Mouse (Mus musculus): ENCODE results near the gene Erg28. TPM values are rescaled to one million over a fixed set of nuclear protein-coding genes. Genes with fewer than 3 reads are reported as not detected.

Erg28 gene
- polyA plus RNA-seq, 1 experiment, result 0.21 TPM

GRCm38 (mm10) chr12:85794094-85794493, 30.3 kb downstream of the Erg28 start:
- no peaks in the 10 kb centered on the region for H3K4me1 ChIP-seq (ENCODE audit: control insufficient read depth)
- no peaks in the 10 kb centered on the region for H3K9me3 ChIP-seq (ENCODE audit: control insufficient read depth, low read length)
- no peaks in the 10 kb centered on the region for H3K36me3 ChIP-seq (ENCODE audit: control insufficient read depth)
- TF ChIP-seq TAL1 (IDR thresholded peaks at IDR 0.05; ENCODE audit: low read length) (no peak), GATA1 (IDR thresholded peaks at IDR 0.05; ENCODE audit: low read length) (no peak)
- no peak overlapping the region for H3K4me3 ChIP-seq (replicated peaks)
- H3K27me3 ChIP-seq (ENCODE audit: control insufficient read depth), result no peaks in the 10 kb centered on the region

- no peaks in the 10 kb centered on the region for H3K36me3 ChIP-seq (ENCODE audit: control insufficient read depth)
- TF ChIP-seq TAL1 (IDR thresholded peaks at IDR 0.05; ENCODE audit: low read length) (no peak), GATA1 (IDR thresholded peaks at IDR 0.05; ENCODE audit: low read length) (no peak)
- no peaks in the 10 kb centered on the region for H3K9me3 ChIP-seq (ENCODE audit: control insufficient read depth, low read length)
- H3K4me3 ChIP-seq (replicated peaks), result no peak overlapping the region
- no peaks in the 10 kb centered on the region for H3K27me3 ChIP-seq (ENCODE audit: control insufficient read depth)
- no peaks in the 10 kb centered on the region for H3K4me1 ChIP-seq (ENCODE audit: control insufficient read depth)
Observed at GRCm38 (mm10) chr12:85792821-85793346, 31.5 kb downstream of the Erg28 start.

GRCm38 (mm10) chr12:85792158-85792557, 32.2 kb downstream of the Erg28 start:
- Histone ChIP-seq H3K4me3 (replicated peaks) (no peak overlapping the region), H3K27me3 (ENCODE audit: control insufficient read depth) (no peaks in the 10 kb centered on the region), H3K36me3 (ENCODE audit: control insufficient read depth) (no peaks in the 10 kb centered on the region), H3K4me1 (ENCODE audit: control insufficient read depth) (no peaks in the 10 kb centered on the region), H3K9me3 (ENCODE audit: control insufficient read depth, low read length) (no peaks in the 10 kb centered on the region)
- TF ChIP-seq GATA1 (IDR thresholded peaks at IDR 0.05; ENCODE audit: low read length) (no peak), TAL1 (IDR thresholded peaks at IDR 0.05; ENCODE audit: low read length) (no peak)

- H3K9me3 ChIP-seq (ENCODE audit: control insufficient read depth, low read length), result no peaks in the 10 kb centered on the region
- no peaks in the 10 kb centered on the region for H3K4me1 ChIP-seq (ENCODE audit: control insufficient read depth)
- no peak overlapping the region for H3K4me3 ChIP-seq (replicated peaks)
- TF ChIP-seq GATA1 (IDR thresholded peaks at IDR 0.05; ENCODE audit: low read length), result no peak
- no peak for TF ChIP-seq TAL1 (IDR thresholded peaks at IDR 0.05; ENCODE audit: low read length)
- no peaks in the 10 kb centered on the region for H3K27me3 ChIP-seq (ENCODE audit: control insufficient read depth)
- H3K36me3 ChIP-seq (ENCODE audit: control insufficient read depth), result no peaks in the 10 kb centered on the region
Observed at GRCm38 (mm10) chr12:85784916-85785815, 39.2 kb downstream of the Erg28 start.

GRCm38 (mm10) chr12:85781606-85782005, 42.7 kb downstream of the Erg28 start:
- Histone ChIP-seq H3K36me3 (ENCODE audit: control insufficient read depth) (no peaks in the 10 kb centered on the region), H3K9me3 (ENCODE audit: control insufficient read depth, low read length) (no peaks in the 10 kb centered on the region), H3K27me3 (ENCODE audit: control insufficient read depth) (no peaks in the 10 kb centered on the region), H3K4me3 (replicated peaks) (no peak overlapping the region), H3K4me1 (ENCODE audit: control insufficient read depth) (no peaks in the 10 kb centered on the region)
- no peak for TF ChIP-seq GATA1 (IDR thresholded peaks at IDR 0.05; ENCODE audit: low read length)
- no peak for TF ChIP-seq TAL1 (IDR thresholded peaks at IDR 0.05; ENCODE audit: low read length)

GRCm38 (mm10) chr12:85779707-85780106, 44.6 kb downstream of the Erg28 start:
- TF ChIP-seq TAL1 (IDR thresholded peaks at IDR 0.05; ENCODE audit: low read length) (no peak), GATA1 (IDR thresholded peaks at IDR 0.05; ENCODE audit: low read length) (no peak)
- H3K9me3 ChIP-seq (ENCODE audit: control insufficient read depth, low read length), result no peaks in the 10 kb centered on the region
- H3K36me3 ChIP-seq (ENCODE audit: control insufficient read depth), result no peaks in the 10 kb centered on the region
- H3K4me3 ChIP-seq (replicated peaks), result no peak overlapping the region
- no peaks in the 10 kb centered on the region for H3K4me1 ChIP-seq (ENCODE audit: control insufficient read depth)
- H3K27me3 ChIP-seq (ENCODE audit: control insufficient read depth), result no peaks in the 10 kb centered on the region

- no peak overlapping the region for H3K4me3 ChIP-seq (replicated peaks)
- no peaks in the 10 kb centered on the region for H3K36me3 ChIP-seq (ENCODE audit: control insufficient read depth)
- H3K4me1 ChIP-seq (ENCODE audit: control insufficient read depth), result no peaks in the 10 kb centered on the region
- TF ChIP-seq TAL1 (IDR thresholded peaks at IDR 0.05; ENCODE audit: low read length) (no peak), GATA1 (IDR thresholded peaks at IDR 0.05; ENCODE audit: low read length) (no peak)
- no peaks in the 10 kb centered on the region for H3K9me3 ChIP-seq (ENCODE audit: control insufficient read depth, low read length)
- no peaks in the 10 kb centered on the region for H3K27me3 ChIP-seq (ENCODE audit: control insufficient read depth)
Observed at GRCm38 (mm10) chr12:85778962-85779361, 45.4 kb downstream of the Erg28 start.

- H3K36me3 ChIP-seq (ENCODE audit: control insufficient read depth), result no peaks in the 10 kb centered on the region
- H3K4me1 ChIP-seq (ENCODE audit: control insufficient read depth), result no peaks in the 10 kb centered on the region
- TF ChIP-seq TAL1 (IDR thresholded peaks at IDR 0.05; ENCODE audit: low read length), result no peak
- H3K9me3 ChIP-seq (ENCODE audit: control insufficient read depth, low read length), result peaks cover 2% of the 10 kb centered on the region; the same call in 1 of the 2 replicates
- H3K4me3 ChIP-seq (replicated peaks), result no peak overlapping the region
- no peaks in the 10 kb centered on the region for H3K27me3 ChIP-seq (ENCODE audit: control insufficient read depth)
Observed at GRCm38 (mm10) chr12:85771356-85771755, 53.0 kb downstream of the Erg28 start.

GRCm38 (mm10) chr12:85767750-85768149, 56.6 kb downstream of the Erg28 start:
- Histone ChIP-seq H3K36me3 (ENCODE audit: control insufficient read depth) (no peaks in the 10 kb centered on the region), H3K4me1 (ENCODE audit: control insufficient read depth) (no peaks in the 10 kb centered on the region), H3K27me3 (ENCODE audit: control insufficient read depth) (no peaks in the 10 kb centered on the region), H3K9me3 (ENCODE audit: control insufficient read depth, low read length) (no peaks in the 10 kb centered on the region), H3K4me3 (replicated peaks) (no peak overlapping the region)
- TF ChIP-seq TAL1 (IDR thresholded peaks at IDR 0.05; ENCODE audit: low read length), result no peak
- TF ChIP-seq GATA1 (IDR thresholded peaks at IDR 0.05; ENCODE audit: low read length), result no peak

Measured in erythroblast, embryonic 14.5 days (primary cell).